Mouse (Mus musculus): ENCODE measurements at regions not wholly inside any gene's neighbourhood (a gene's known extent, or its start where the extent isn't known, plus 50 kb on each side); places are given as distances from the start of the nearest gene placed in this dataset.
A peak's percentile ranks its signal among the peaks of the same experiment; 100 is the strongest.

- Histone ChIP-seq H3K27me3 (no peaks in the 10 kb centered on the region), H3K4me1 (replicated peaks) (no peaks in the 10 kb centered on the region), H3K27ac (no peak overlapping the region), H3K9ac (replicated peaks) (no peak overlapping the region), H3K36me3 (no peaks in the 10 kb centered on the region), H3K4me2 (no peak overlapping the region), H3K9me3 (no peaks in the 10 kb centered on the region), H3K4me3 (replicated peaks) (no peak overlapping the region)
- no peak for ATAC-seq (ENCODE audit: insufficient number of reproducible peaks, insufficient read depth, low FRiP score, low TSS enrichment, low read depth)
- 98% methylated on average over 1 of the region's 1 CpGs for WGBS
These were observed 180.4 kb upstream of the Steap4 start for GRCm38 (mm10) chr5:7779827-7780226.

- WGBS, result 69% methylated on average over 1 of the region's 1 CpGs
- H3K27ac ChIP-seq, result no peak overlapping the region
- no peak overlapping the region for H3K4me3 ChIP-seq (replicated peaks)
- ATAC-seq (ENCODE audit: insufficient number of reproducible peaks, insufficient read depth, low FRiP score, low TSS enrichment, low read depth), result no peak
- H3K4me1 ChIP-seq (replicated peaks), result no peaks in the 10 kb centered on the region
- no peaks in the 10 kb centered on the region for H3K27me3 ChIP-seq
- no peak overlapping the region for H3K9ac ChIP-seq (replicated peaks)
- no peaks in the 10 kb centered on the region for H3K36me3 ChIP-seq
- no peak overlapping the region for H3K4me2 ChIP-seq
- no peaks in the 10 kb centered on the region for H3K9me3 ChIP-seq
These were observed 178.0 kb upstream of the Steap4 start for GRCm38 (mm10) chr5:7782235-7782634.

- Histone ChIP-seq H3K4me2 (no peak overlapping the region), H3K4me1 (replicated peaks) (no peaks in the 10 kb centered on the region), H3K27me3 (no peaks in the 10 kb centered on the region), H3K36me3 (no peaks in the 10 kb centered on the region), H3K9ac (replicated peaks) (no peak overlapping the region), H3K9me3 (no peaks in the 10 kb centered on the region), H3K27ac (no peak overlapping the region), H3K4me3 (replicated peaks) (no peak overlapping the region)
- 73% methylated on average over 5 of the region's 5 CpGs for WGBS
- ATAC-seq (ENCODE audit: insufficient number of reproducible peaks, insufficient read depth, low FRiP score, low TSS enrichment, low read depth), result no peak
These were observed 171.9 kb upstream of the Steap4 start for GRCm38 (mm10) chr5:7788406-7788805.

GRCm38 (mm10) chr5:7789126-7789525 lies 171.1 kb upstream of the Steap4 start:
- 92% methylated on average over 1 of the region's 1 CpGs for WGBS
- H3K4me3 ChIP-seq (replicated peaks), result no peak overlapping the region
- no peaks in the 10 kb centered on the region for H3K4me1 ChIP-seq (replicated peaks)
- no peak overlapping the region for H3K9ac ChIP-seq (replicated peaks)
- no peak overlapping the region for H3K4me2 ChIP-seq
- H3K27ac ChIP-seq, result no peak overlapping the region
- no peaks in the 10 kb centered on the region for H3K36me3 ChIP-seq
- H3K27me3 ChIP-seq, result no peaks in the 10 kb centered on the region
- no peaks in the 10 kb centered on the region for H3K9me3 ChIP-seq
- no peak for ATAC-seq (ENCODE audit: insufficient number of reproducible peaks, insufficient read depth, low FRiP score, low TSS enrichment, low read depth)

- ATAC-seq (ENCODE audit: insufficient number of reproducible peaks, insufficient read depth, low FRiP score, low TSS enrichment, low read depth), result no peak
- H3K9me3 ChIP-seq, result no peaks in the 10 kb centered on the region
- whole genome bisulfite sequencing, result 31% methylated on average over 5 of the region's 5 CpGs
These were observed 139.7 kb upstream of the Steap4 start for GRCm38 (mm10) chr5:7820592-7820991.

GRCm38 (mm10) chr5:7821700-7822099 lies 138.6 kb upstream of the Steap4 start:
- Histone ChIP-seq H3K9ac (replicated peaks) (no peak overlapping the region), H3K27me3 (no peaks in the 10 kb centered on the region), H3K9me3 (no peaks in the 10 kb centered on the region), H3K4me1 (replicated peaks) (no peaks in the 10 kb centered on the region), H3K4me3 (replicated peaks) (no peak overlapping the region), H3K27ac (no peak overlapping the region), H3K4me2 (no peak overlapping the region), H3K36me3 (no peaks in the 10 kb centered on the region)
- ATAC-seq (ENCODE audit: insufficient number of reproducible peaks, insufficient read depth, low FRiP score, low TSS enrichment, low read depth), result no peak
- 78% methylated on average over 3 of the region's 3 CpGs for WGBS

More at GRCm38 (mm10) chr5:7820592-7820991, 139.7 kb upstream of the Steap4 start:
- no peak overlapping the region for H3K27ac ChIP-seq
- no peaks in the 10 kb centered on the region for H3K4me1 ChIP-seq (replicated peaks)
- H3K4me2 ChIP-seq, result no peak overlapping the region
- H3K27me3 ChIP-seq, result no peaks in the 10 kb centered on the region
- H3K4me3 ChIP-seq (replicated peaks), result no peak overlapping the region
- no peaks in the 10 kb centered on the region for H3K36me3 ChIP-seq
- no peak overlapping the region for H3K9ac ChIP-seq (replicated peaks)

GRCm38 (mm10) chr5:7829618-7830017 lies 130.6 kb upstream of the Steap4 start:
- no peak for ATAC-seq (ENCODE audit: insufficient number of reproducible peaks, insufficient read depth, low FRiP score, low TSS enrichment, low read depth)
- WGBS, result 78% methylated on average over 3 of the region's 3 CpGs
- Histone ChIP-seq H3K27ac (no peak overlapping the region), H3K36me3 (no peaks in the 10 kb centered on the region), H3K4me1 (replicated peaks) (no peaks in the 10 kb centered on the region), H3K27me3 (no peaks in the 10 kb centered on the region), H3K4me2 (no peak overlapping the region), H3K9me3 (no peaks in the 10 kb centered on the region), H3K4me3 (replicated peaks) (no peak overlapping the region), H3K9ac (replicated peaks) (no peak overlapping the region)

- Histone ChIP-seq H3K9me3 (no peaks in the 10 kb centered on the region), H3K4me2 (no peak overlapping the region), H3K4me3 (replicated peaks) (no peak overlapping the region), H3K9ac (replicated peaks) (no peak overlapping the region), H3K36me3 (no peaks in the 10 kb centered on the region), H3K4me1 (replicated peaks) (no peaks in the 10 kb centered on the region), H3K27ac (no peak overlapping the region), H3K27me3 (no peaks in the 10 kb centered on the region)
- 89% methylated on average over 1 of the region's 1 CpGs for WGBS
- no peak for ATAC-seq (ENCODE audit: insufficient number of reproducible peaks, insufficient read depth, low FRiP score, low TSS enrichment, low read depth)
These were observed 126.4 kb upstream of the Steap4 start for GRCm38 (mm10) chr5:7833812-7834211.

GRCm38 (mm10) chr5:7863047-7863446 lies 97.2 kb upstream of the Steap4 start:
- Histone ChIP-seq H3K4me1 (replicated peaks) (no peaks in the 10 kb centered on the region), H3K4me2 (no peak overlapping the region), H3K27ac (no peak overlapping the region), H3K36me3 (no peaks in the 10 kb centered on the region), H3K27me3 (no peaks in the 10 kb centered on the region), H3K9me3 (no peaks in the 10 kb centered on the region), H3K9ac (replicated peaks) (no peak overlapping the region), H3K4me3 (replicated peaks) (no peak overlapping the region)
- no peak for ATAC-seq (ENCODE audit: insufficient number of reproducible peaks, insufficient read depth, low FRiP score, low TSS enrichment, low read depth)
- WGBS, result 82% methylated on average over 2 of the region's 2 CpGs

- ATAC-seq (ENCODE audit: insufficient number of reproducible peaks, insufficient read depth, low FRiP score, low TSS enrichment, low read depth), result peak; percentile 76
- Histone ChIP-seq H3K4me2 (no peak overlapping the region), H3K4me1 (replicated peaks) (no peaks in the 10 kb centered on the region), H3K27ac (no peak overlapping the region), H3K4me3 (replicated peaks) (no peak overlapping the region), H3K36me3 (no peaks in the 10 kb centered on the region), H3K27me3 (no peaks in the 10 kb centered on the region), H3K9me3 (no peaks in the 10 kb centered on the region), H3K9ac (replicated peaks) (no peak overlapping the region)
- 67% methylated on average over 3 of the region's 3 CpGs for whole genome bisulfite sequencing
These were observed 94.1 kb upstream of the Steap4 start for GRCm38 (mm10) chr5:7866041-7866641.

GRCm38 (mm10) chr5:7899537-7899936 lies 60.7 kb upstream of the Steap4 start:
- no peak for ATAC-seq (ENCODE audit: insufficient number of reproducible peaks, insufficient read depth, low FRiP score, low TSS enrichment, low read depth)
- no peak overlapping the region for H3K9ac ChIP-seq (replicated peaks)
- H3K27me3 ChIP-seq, result no peaks in the 10 kb centered on the region
- H3K9me3 ChIP-seq, result no peaks in the 10 kb centered on the region
- WGBS, result 75% methylated on average over 3 of the region's 3 CpGs
- H3K27ac ChIP-seq, result no peak overlapping the region
- H3K36me3 ChIP-seq, result no peaks in the 10 kb centered on the region
- no peaks in the 10 kb centered on the region for H3K4me1 ChIP-seq (replicated peaks)
- H3K4me2 ChIP-seq, result no peak overlapping the region
- H3K4me3 ChIP-seq (replicated peaks), result no peak overlapping the region
